Mouse (Mus musculus): ENCODE measurements around the gene Plxna2. TPM values are rescaled to one million over a fixed set of nuclear protein-coding genes. Genes with fewer than 3 reads are reported as not detected.

Gene Plxna2
- polyA plus RNA-seq, 1 experiment from 2014 or later: 10.4 TPM

DNA sequence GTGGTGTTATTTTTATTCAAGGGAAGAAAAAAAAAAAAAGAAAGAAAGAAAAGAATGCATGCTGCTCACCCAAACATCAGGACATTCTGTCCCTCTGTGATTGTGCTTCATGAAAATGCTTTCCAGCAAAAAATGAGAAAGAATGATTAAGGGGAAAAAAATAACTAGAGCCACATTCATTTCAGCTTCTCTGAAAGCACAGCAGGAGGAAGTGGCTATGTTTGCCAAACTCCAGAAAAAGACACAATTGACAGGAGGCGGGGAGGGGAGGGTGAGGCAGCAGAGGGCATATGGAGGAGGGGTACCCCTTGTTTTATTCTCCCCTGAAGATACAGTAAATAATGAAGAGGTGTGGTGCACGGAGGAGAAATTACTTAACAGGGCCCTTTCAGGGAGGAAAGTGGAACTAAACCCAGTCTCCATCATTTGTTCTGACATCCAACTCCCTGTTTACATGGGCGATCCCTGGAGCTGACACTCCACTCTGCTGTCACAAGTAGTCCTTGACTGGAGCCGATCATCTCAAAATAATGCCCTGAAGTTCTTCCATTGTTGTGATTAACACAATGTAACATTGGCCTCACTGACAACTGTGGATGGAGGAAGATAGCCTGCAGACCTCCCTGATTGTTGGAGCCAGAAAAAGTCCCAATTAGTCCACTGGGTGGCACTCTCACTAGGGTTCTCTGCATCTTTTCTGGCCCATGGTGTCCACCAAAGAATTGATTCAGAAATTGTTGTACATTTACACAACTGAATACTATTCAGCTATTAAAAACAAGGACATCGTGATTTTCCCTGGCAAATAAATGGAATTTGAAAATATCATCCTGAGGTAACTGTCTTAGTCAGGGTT is 10.4 kb upstream of the Plxna2 start:
- Histone ChIP-seq H3K4me1 (replicated peaks; ENCODE audit: control insufficient read depth, insufficient read depth, low read length) (peaks cover 3% of the 10 kb centered on the region; the same call in 1 of the 2 replicates), H3K27me3 (ENCODE audit: control insufficient read depth, insufficient read depth, low read depth, low read length) (no peaks in the 10 kb centered on the region), H3K4me3 (ENCODE audit: low read length) (no peak overlapping the region), H3K9ac (ENCODE audit: low read length) (no peak overlapping the region), H3K27ac (ENCODE audit: low read length) (no peak overlapping the region), H3K4me2 (ENCODE audit: low read depth, low read length) (no peak overlapping the region), H3K9me3 (ENCODE audit: control insufficient read depth, low read length) (no peaks in the 10 kb centered on the region), H3K36me3 (ENCODE audit: control insufficient read depth, insufficient read depth, low read length) (no peaks in the 10 kb centered on the region)
- WGBS: 42% methylated on average over 5 of the region's 5 CpGs
- ATAC-seq (ENCODE audit: low read depth): no peak

DNA sequence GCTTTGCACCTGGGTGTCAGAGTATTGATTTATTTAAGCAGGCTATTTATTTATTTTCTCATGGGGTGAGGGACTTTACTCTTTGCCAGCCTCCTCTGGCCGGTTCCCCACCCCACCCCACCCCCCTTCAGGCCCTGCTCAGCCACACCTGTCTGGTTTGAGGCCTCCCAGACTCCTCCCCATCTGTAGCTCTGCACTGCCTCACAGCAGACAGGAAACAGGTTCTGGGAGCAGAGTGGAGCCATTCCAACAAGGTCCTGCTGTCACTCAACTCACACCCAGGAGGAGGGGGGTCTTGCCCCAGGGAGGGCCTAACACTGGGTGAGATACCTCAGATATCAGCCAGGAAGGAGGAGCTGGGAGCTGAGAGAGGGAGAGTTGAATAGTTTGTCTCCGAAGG is 7.5 kb upstream of the Plxna2 start:
- Histone ChIP-seq H3K9ac (ENCODE audit: low read length) (no peak overlapping the region), H3K4me2 (ENCODE audit: low read depth, low read length) (no peak overlapping the region), H3K36me3 (ENCODE audit: control insufficient read depth, insufficient read depth, low read length) (no peaks in the 10 kb centered on the region), H3K9me3 (ENCODE audit: control insufficient read depth, low read length) (no peaks in the 10 kb centered on the region), H3K27me3 (ENCODE audit: control insufficient read depth, insufficient read depth, low read depth, low read length) (no peaks in the 10 kb centered on the region), H3K4me3 (ENCODE audit: low read length) (no peak overlapping the region), H3K4me1 (replicated peaks; ENCODE audit: control insufficient read depth, insufficient read depth, low read length) (peaks cover 6% of the 10 kb centered on the region), H3K27ac (ENCODE audit: low read length) (no peak overlapping the region)
- 8% methylated on average over 2 of the region's 2 CpGs for WGBS
- ATAC-seq (ENCODE audit: low read depth): peak; percentile 67

DNA sequence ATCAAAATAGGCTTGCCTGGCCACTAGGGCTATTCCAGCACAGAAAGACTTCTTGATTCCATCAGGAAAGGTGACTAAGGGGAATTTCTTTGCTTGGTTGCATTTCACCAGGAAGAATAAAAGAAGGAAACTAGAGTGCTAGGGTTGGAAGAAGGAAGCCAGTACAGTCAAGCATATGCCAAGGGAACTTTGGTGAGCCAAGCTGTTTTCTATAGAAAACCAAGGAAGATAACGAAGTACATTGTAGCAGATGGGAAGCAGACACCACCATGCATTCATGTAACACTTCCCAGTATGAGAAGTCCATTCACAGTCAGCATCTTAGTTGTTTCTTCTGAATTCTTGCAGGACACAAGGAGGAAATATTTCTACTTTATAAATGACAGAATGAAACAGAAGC is 5.4 kb upstream of the Plxna2 start:
- 90% methylated on average over 1 of the region's 1 CpGs for WGBS
- Histone ChIP-seq H3K9me3 (ENCODE audit: control insufficient read depth, low read length) (no peaks in the 10 kb centered on the region), H3K9ac (ENCODE audit: low read length) (no peak overlapping the region), H3K4me3 (ENCODE audit: low read length) (no peak overlapping the region), H3K4me1 (replicated peaks; ENCODE audit: control insufficient read depth, insufficient read depth, low read length) (peaks cover 3% of the 10 kb centered on the region), H3K27ac (ENCODE audit: low read length) (no peak overlapping the region), H3K36me3 (ENCODE audit: control insufficient read depth, insufficient read depth, low read length) (no peaks in the 10 kb centered on the region), H3K27me3 (ENCODE audit: control insufficient read depth, insufficient read depth, low read depth, low read length) (no peaks in the 10 kb centered on the region), H3K4me2 (ENCODE audit: low read depth, low read length) (no peak overlapping the region)
- ATAC-seq (ENCODE audit: low read depth): no peak

DNA sequence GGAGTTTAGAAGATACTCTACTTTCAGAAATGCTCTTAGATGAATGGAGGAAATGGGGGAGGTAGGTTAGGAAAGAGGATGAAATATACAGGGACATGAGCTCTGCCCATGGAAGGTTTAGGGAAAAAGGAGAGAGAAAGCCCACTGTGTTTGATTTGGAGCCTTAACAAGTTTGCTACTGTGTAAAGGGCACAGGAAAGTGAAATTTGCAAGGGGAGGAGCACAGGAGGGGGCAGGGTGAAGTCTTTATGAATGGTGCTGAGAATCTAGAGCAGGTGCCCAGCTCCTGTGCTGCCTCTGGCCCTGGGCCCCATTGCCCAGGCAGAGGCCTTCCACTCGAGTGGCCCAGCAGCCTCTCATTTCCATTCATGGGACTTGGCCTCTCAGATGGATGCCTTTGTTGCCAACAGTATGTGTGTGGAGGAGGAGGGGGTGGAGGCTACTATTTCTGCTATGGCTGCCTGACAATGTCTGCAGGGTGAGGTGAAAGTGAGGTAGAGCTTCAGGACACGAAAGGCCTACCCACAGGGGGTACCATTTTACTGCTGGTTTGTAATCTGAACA is 4.7 kb upstream of the Plxna2 start:
- WGBS: 47% methylated on average over 2 of the region's 2 CpGs
- H3K9ac ChIP-seq (ENCODE audit: low read length): no peak overlapping the region
- no peaks in the 10 kb centered on the region for H3K27me3 ChIP-seq (ENCODE audit: control insufficient read depth, insufficient read depth, low read depth, low read length)
- ATAC-seq (ENCODE audit: low read depth): peak; percentile 26; the same call in 1 of the 2 replicates
- no peaks in the 10 kb centered on the region for H3K9me3 ChIP-seq (ENCODE audit: control insufficient read depth, low read length)
- no peak overlapping the region for H3K27ac ChIP-seq (ENCODE audit: low read length)
- H3K4me3 ChIP-seq (ENCODE audit: low read length): no peak overlapping the region
- H3K36me3 ChIP-seq (ENCODE audit: control insufficient read depth, insufficient read depth, low read length): no peaks in the 10 kb centered on the region
- H3K4me1 ChIP-seq (replicated peaks; ENCODE audit: control insufficient read depth, insufficient read depth, low read length): peaks cover 3% of the 10 kb centered on the region
- no peak overlapping the region for H3K4me2 ChIP-seq (ENCODE audit: low read depth, low read length)

DNA sequence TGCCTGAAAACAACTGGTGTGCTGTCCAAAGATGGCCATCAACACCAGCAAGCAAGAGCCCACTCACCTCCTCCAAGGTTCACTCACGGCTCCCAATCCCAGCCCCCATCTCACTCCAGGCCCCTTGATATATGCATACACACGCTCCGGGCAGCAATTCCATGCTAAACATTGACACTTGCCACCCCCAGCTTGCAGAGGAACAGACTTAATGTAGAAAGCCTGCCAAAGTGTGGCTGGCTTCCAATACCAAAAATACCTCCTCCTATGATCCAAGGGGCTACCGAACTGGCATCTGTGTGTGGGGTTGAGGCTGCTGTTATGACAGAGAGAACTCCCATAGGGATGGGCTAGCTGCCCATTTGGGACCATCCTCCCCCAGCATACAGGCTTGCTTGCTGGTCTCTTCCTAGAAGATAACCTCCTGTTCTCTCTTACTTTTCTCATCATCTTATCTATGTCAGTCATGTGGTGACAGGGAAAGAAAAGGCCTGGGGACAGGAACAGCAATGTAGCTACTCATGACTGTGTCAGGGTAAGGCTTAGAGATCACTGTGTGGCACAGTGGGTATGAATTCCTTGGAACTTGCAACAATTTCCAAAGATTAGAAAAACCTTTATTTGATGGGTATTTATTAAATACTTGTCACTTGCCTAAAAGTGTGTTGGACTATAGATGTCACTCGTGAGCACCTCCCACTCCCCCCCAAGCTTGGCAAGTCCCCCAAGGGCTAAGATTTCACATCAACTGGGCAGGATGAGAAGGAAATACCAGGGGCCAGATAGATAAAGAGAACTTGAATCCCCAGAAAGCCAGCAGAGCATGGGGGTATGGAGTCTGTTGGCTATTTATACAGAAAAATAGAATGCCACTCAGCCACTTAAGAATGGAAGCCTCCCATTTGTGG is 3.8 kb upstream of the Plxna2 start:
- Histone ChIP-seq H3K9ac (ENCODE audit: low read length) (no peak overlapping the region), H3K4me2 (ENCODE audit: low read depth, low read length) (no peak overlapping the region), H3K27me3 (ENCODE audit: control insufficient read depth, insufficient read depth, low read depth, low read length) (no peaks in the 10 kb centered on the region), H3K27ac (ENCODE audit: low read length) (no peak overlapping the region), H3K4me1 (replicated peaks; ENCODE audit: control insufficient read depth, insufficient read depth, low read length) (peaks cover 3% of the 10 kb centered on the region), H3K9me3 (ENCODE audit: control insufficient read depth, low read length) (no peaks in the 10 kb centered on the region), H3K36me3 (ENCODE audit: control insufficient read depth, insufficient read depth, low read length) (no peaks in the 10 kb centered on the region), H3K4me3 (ENCODE audit: low read length) (no peak overlapping the region)
- WGBS: 61% methylated on average over 5 of the region's 5 CpGs
- no peak for ATAC-seq (ENCODE audit: low read depth)

DNA sequence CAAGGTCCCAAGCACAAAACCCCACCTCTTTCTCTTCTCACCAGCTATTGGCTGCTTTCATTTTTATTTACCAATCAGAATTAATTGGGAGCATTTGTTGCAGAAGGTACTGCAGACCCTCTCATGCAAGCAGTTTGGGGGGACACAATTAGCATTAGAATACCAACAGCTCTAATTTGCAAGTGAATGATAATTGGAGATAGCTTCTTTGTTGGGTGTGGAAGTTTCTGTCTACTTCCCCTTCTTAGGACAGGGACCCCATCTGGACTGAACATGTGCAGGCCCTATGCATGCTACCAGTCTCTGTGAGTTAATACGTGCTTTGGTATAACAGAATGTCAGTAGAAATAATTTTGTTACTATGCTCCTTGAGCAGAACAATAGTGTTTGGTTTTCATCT is 1.9 kb upstream of the Plxna2 start:
- ATAC-seq (ENCODE audit: low read depth): no peak

DNA sequence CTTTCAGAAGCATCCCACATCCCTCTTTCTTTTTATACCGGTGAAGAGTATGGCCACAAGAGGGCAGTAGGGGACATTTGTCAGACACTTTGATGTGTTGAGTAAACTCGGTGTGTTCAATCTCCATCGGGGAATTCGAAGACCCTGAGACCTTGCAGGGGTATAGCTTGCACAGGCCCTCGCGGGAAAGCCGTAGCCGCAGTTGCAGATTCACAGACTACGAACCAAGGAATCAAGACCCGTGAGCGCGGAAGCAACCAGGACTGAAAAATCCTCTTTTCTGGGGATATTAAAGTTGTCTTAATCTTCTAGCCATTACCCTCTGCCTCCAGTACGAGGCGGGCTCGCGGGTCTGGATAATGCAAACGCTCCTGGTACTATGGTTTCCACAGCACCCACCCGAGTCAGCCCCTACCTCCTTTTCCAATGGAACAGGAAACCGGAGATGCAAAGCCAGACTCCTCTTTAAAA is 858 bp downstream of the Plxna2 start:
- under 1% methylated on average over 19 of the region's 19 CpGs for WGBS
- H3K27ac ChIP-seq (ENCODE audit: low read length): no peak overlapping the region
- no peaks in the 10 kb centered on the region for H3K36me3 ChIP-seq (ENCODE audit: control insufficient read depth, insufficient read depth, low read length)

More for the DNA sequence above, 1.9 kb upstream of the Plxna2 start:
- whole genome bisulfite sequencing: 93% methylated on average over 1 of the region's 1 CpGs
- Histone ChIP-seq H3K9ac (ENCODE audit: low read length) (no peak overlapping the region), H3K4me2 (ENCODE audit: low read depth, low read length) (no peak overlapping the region), H3K27me3 (ENCODE audit: control insufficient read depth, insufficient read depth, low read depth, low read length) (no peaks in the 10 kb centered on the region), H3K4me3 (ENCODE audit: low read length) (no peak overlapping the region), H3K27ac (ENCODE audit: low read length) (no peak overlapping the region), H3K9me3 (ENCODE audit: control insufficient read depth, low read length) (no peaks in the 10 kb centered on the region), H3K4me1 (replicated peaks; ENCODE audit: control insufficient read depth, insufficient read depth, low read length) (peaks cover 7% of the 10 kb centered on the region), H3K36me3 (ENCODE audit: control insufficient read depth, insufficient read depth, low read length) (no peaks in the 10 kb centered on the region)

DNA sequence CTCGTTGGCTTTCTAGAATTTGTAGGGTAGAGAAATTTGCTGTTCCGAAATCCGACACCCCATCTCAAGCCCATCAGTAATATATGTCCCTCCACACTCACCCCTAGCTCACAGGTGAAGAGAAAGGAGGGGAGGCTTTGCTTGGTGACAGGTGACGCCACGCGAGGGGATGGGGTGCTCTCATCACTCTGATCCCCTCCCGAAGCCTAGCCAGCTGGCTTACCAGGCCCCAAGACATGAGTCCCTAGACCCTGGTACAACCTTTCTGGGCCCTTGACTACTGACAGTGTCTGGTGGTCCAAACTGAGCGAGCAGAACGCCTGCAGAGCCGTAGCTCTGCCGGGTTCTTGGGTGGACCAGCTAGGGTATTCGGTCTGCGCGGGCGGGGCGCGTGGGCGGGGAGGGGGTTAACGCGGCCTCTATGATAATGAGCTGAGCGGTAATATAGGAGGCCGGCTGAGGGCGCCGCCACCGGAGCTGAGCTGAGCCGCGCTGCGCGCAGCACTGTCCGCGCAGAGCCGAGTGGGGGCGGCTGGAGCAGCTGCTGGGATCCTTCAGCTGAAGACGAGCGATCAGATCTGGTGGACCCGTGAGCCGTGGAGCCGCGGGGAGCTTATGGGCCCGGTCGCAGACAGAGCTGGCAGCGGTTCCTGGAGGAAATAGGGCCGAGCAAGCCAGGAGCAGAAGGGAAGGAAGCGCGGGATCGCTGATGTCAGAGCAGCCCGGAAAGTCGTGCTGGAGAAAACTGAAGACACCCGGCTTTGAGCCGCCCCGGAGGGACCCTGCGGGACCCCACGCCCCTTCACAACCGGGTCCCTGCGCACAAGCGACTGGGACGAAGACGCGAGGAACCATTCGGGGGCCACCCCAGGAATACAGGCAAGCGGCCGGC is 1.6 kb downstream of the Plxna2 start:
- WGBS: under 1% methylated on average over 62 of the region's 62 CpGs
- ATAC-seq (ENCODE audit: low read depth): peak; percentile 94
- Histone ChIP-seq H3K27ac (ENCODE audit: low read length) (peak overlapping the region; percentile 87), H3K4me3 (ENCODE audit: low read length) (peak overlapping the region; percentile 84), H3K4me2 (ENCODE audit: low read depth, low read length) (peak overlapping the region; percentile 87), H3K4me1 (replicated peaks; ENCODE audit: control insufficient read depth, insufficient read depth, low read length) (peaks cover 28% of the 10 kb centered on the region), H3K9me3 (ENCODE audit: control insufficient read depth, low read length) (no peaks in the 10 kb centered on the region), H3K9ac (ENCODE audit: low read length) (peak overlapping the region; percentile 83), H3K27me3 (ENCODE audit: control insufficient read depth, insufficient read depth, low read depth, low read length) (no peaks in the 10 kb centered on the region), H3K36me3 (ENCODE audit: control insufficient read depth, insufficient read depth, low read length) (no peaks in the 10 kb centered on the region)

More for the DNA sequence above, 858 bp downstream of the Plxna2 start:
- H3K9me3 ChIP-seq (ENCODE audit: control insufficient read depth, low read length): no peaks in the 10 kb centered on the region
- peak; percentile 36; the same call in 1 of the 2 replicates for ATAC-seq (ENCODE audit: low read depth)
- H3K9ac ChIP-seq (ENCODE audit: low read length): peak overlapping the region; percentile 27
- H3K4me2 ChIP-seq (ENCODE audit: low read depth, low read length): peak overlapping the region; percentile 87
- H3K4me3 ChIP-seq (ENCODE audit: low read length): peak overlapping the region; percentile 84
- no peaks in the 10 kb centered on the region for H3K27me3 ChIP-seq (ENCODE audit: control insufficient read depth, insufficient read depth, low read depth, low read length)
- peaks cover 29% of the 10 kb centered on the region for H3K4me1 ChIP-seq (replicated peaks; ENCODE audit: control insufficient read depth, insufficient read depth, low read length)

Data from lung, embryonic 16.5 days (tissue).